Mouse (Mus musculus) gastrocnemius, postnatal 36 days (tissue): ENCODE data around the gene Ttll11. TPM values are rescaled to one million over a fixed set of nuclear protein-coding genes. Genes with fewer than 3 reads are reported as not detected.

ENCODE experiments used
- DNase-seq, 2 experiments: peaks; one replicate each; pipeline ENCODE4 v3.0.0; 2022
- intact Hi-C: fragments of 180-260 bp; cut with DNase I; formaldehyde crosslinking; loops from one replicate; pipeline ENCODE4 v1.15.1; 2025
- total RNA-seq, 2 experiments: library from RNA; stranded (reverse); gene quantifications; 2 replicates each; pipeline ENCODE4 v1.2.3; 2021

Ttll11 gene
- total RNA-seq, 2 experiments from 2014 or later, result 2.7 TPM

GRCm38 (mm10) chr2:35860394-35860744, 119.3 kb downstream of the Ttll11 start:
- DNase-seq, result no peak
- intact Hi-C loops, result no loop called here

- intact Hi-C loops, result no loop called here
- no peak for DNase-seq
Measured at GRCm38 (mm10) chr2:35859708-35860393, 119.9 kb downstream of the Ttll11 start.

- intact Hi-C loops, result no loop called here
- no peak for DNase-seq
Measured at GRCm38 (mm10) chr2:35858281-35858680, 121.4 kb downstream of the Ttll11 start.

GRCm38 (mm10) chr2:35856901-35857300, 122.8 kb downstream of the Ttll11 start:
- intact Hi-C loops, result no loop called here
- no peak for DNase-seq

- intact Hi-C loops, result no loop called here
- no peak for DNase-seq
Measured at GRCm38 (mm10) chr2:35854877-35855276, 124.8 kb downstream of the Ttll11 start.

GRCm38 (mm10) chr2:35852971-35853370, 126.7 kb downstream of the Ttll11 start:
- intact Hi-C loops, result no loop called here
- no peak for DNase-seq

GRCm38 (mm10) chr2:35852164-35852509, 127.6 kb downstream of the Ttll11 start:
- DNase-seq, result no peak
- intact Hi-C loops, result no loop called here

GRCm38 (mm10) chr2:35851420-35852163, 128.1 kb downstream of the Ttll11 start:
- intact Hi-C loops, result no loop called here
- no peak for DNase-seq

GRCm38 (mm10) chr2:35849632-35850230, 130.0 kb downstream of the Ttll11 start:
- intact Hi-C loops, result no loop called here
- no peak for DNase-seq

- intact Hi-C loops, result no loop called here
- no peak for DNase-seq
Measured at GRCm38 (mm10) chr2:35845611-35846504, 133.9 kb downstream of the Ttll11 start.

- intact Hi-C loops, result no loop called here
- DNase-seq, result no peak
Measured at GRCm38 (mm10) chr2:35843896-35844690, 135.6 kb downstream of the Ttll11 start.

- intact Hi-C loops, result no loop called here
- DNase-seq, result no peak
Measured at GRCm38 (mm10) chr2:35842780-35843474, 136.8 kb downstream of the Ttll11 start.

- intact Hi-C loops, result no loop called here
- DNase-seq, result no peak
Measured at GRCm38 (mm10) chr2:35841841-35842420, 137.8 kb downstream of the Ttll11 start.

GRCm38 (mm10) chr2:35840956-35841816, 138.5 kb downstream of the Ttll11 start:
- intact Hi-C loops, result no loop called here
- DNase-seq, result no peak

- intact Hi-C loops, result no loop called here
- no peak for DNase-seq
Measured at GRCm38 (mm10) chr2:35838751-35839479, 140.8 kb downstream of the Ttll11 start.

GRCm38 (mm10) chr2:35834198-35834913, 145.4 kb downstream of the Ttll11 start:
- DNase-seq, result no peak
- intact Hi-C loops, result no loop called here

GRCm38 (mm10) chr2:35833546-35833945, 146.2 kb downstream of the Ttll11 start:
- DNase-seq, result no peak
- intact Hi-C loops, result no loop called here
